Mouse (Mus musculus) heart, embryonic 15.5 days (tissue): ENCODE data around the gene Gm21083. TPM values are rescaled to one million over a fixed set of nuclear protein-coding genes. Genes with fewer than 3 reads are reported as not detected.
"Not testable (repeated sequence)": the region's sequence is repeated elsewhere in the genome, so short reads cannot be mapped to it uniquely, and the experiment has no call there.

Experiments
- ATAC-seq: fragments of 200-750 bp; cut with Nextera tagmentation; replicated peaks from 2 replicates; pipeline ENCODE4 v1.8.0; 2017; ENCODE audit warnings: low read depth, moderate TSS enrichment; ENCODE audit not compliant: insufficient number of reproducible peaks, insufficient read depth, low FRiP score
- H3K27ac ChIP-seq: fragments of 300-500 bp; sonication (generic); 2 replicates; pipeline ENCODE4 v1.5.1; 2015; ENCODE audit warnings: mild to moderate bottlenecking, inconsistent platforms
- H3K27me3 ChIP-seq: fragments of 300-500 bp; sonication (generic); 2 replicates; pipeline ENCODE4 v1.6.1; 2015; ENCODE audit warnings: inconsistent platforms
- H3K36me3 ChIP-seq: fragments of 300-500 bp; sonication (generic); 2 replicates; pipeline ENCODE4 v1.6.1; 2015; ENCODE audit warnings: mild to moderate bottlenecking, inconsistent platforms
- H3K4me1 ChIP-seq: fragments of 300-500 bp; sonication (generic); replicated peaks from 2 replicates; pipeline ENCODE4 v1.6.1; 2015; ENCODE audit warnings: inconsistent platforms
- H3K4me2 ChIP-seq: fragments of 300-500 bp; sonication (generic); 2 replicates; pipeline ENCODE4 v1.6.1; 2015; ENCODE audit warnings: inconsistent platforms, mild to moderate bottlenecking, moderate library complexity
- H3K4me3 ChIP-seq: fragments of 300-500 bp; sonication (generic); 2 replicates; pipeline ENCODE4 v1.5.1; 2015; ENCODE audit warnings: mild to moderate bottlenecking, inconsistent platforms
- H3K9ac ChIP-seq: fragments of 300-500 bp; sonication (generic); 2 replicates; pipeline ENCODE4 v1.6.1; 2015; ENCODE audit warnings: mild to moderate bottlenecking, inconsistent platforms
- H3K9me3 ChIP-seq: fragments of 300-500 bp; sonication (generic); replicated peaks from 2 replicates; pipeline ENCODE4 v1.6.1; 2016; ENCODE audit warnings: inconsistent platforms
- WGBS: fragments of 180-500 bp; shearing (Covaris S2); methylation state at CpG from one replicate; pipeline ENCODE4 v1.1.7; 2015; ENCODE audit warnings: mixed read lengths; 5-methylcytosine and 5-hydroxymethylcytosine counted together
- polyA plus RNA-seq: library from polyadenylated mRNA; unstranded; fragments of >200 nt; fragmentation: Nextera tagmentation; extraction: Ambion mirVana; gene quantifications from 2 replicates; pipeline ENCODE4 v1.2.1, GENCODE M21; 2015

The Gm21083 gene
- polyA plus RNA-seq, 1 experiment from 2014 or later: 0.31 TPM

DNA sequence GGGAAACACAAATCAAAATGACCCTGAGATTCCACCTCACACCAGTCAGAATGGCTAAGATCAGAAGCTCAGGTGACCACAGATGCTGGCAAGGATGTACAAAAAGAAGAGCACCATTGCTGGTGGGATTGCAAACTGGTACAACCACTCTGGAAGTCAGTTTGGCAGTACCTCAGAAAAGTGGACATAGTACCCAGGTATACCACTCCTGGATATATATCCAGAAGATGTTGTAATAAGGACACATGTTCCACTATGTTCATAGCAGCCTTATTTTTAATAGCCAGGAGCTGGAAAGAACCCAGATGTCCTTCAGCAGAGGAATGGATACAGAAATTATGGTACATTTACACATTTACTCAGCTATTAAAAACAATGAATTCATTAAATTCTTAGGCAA, 21.7 kb downstream of the Gm21083 start:
- H3K4me1 ChIP-seq, H3K4me3 ChIP-seq, H3K4me2 ChIP-seq, H3K36me3 ChIP-seq, H3K27me3 ChIP-seq, H3K9ac ChIP-seq, H3K27ac ChIP-seq, ATAC-seq, H3K9me3 ChIP-seq: not testable (repeated sequence)

DNA sequence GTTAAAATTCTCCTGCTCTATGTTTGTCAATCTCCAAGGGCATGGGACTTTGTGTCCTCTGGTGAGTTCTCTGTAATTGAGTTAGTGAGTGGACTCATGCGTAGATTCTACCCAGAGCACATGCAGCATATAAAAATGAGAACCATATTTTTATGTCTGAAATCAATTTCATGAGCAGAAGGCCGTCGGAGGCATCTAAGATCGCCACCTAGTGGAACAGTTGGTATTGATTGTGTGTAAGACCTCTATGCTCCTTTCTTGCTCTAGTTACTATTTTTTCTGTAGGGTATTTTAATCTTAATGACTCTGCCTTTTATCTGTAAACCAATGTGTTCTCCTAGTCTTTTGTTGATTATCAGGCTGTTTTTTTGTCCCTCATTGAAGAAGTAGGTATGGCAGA, 23.2 kb downstream of the Gm21083 start:
- not testable (repeated sequence) for H3K36me3 ChIP-seq, H3K4me1 ChIP-seq, H3K9me3 ChIP-seq, H3K9ac ChIP-seq, H3K27ac ChIP-seq, H3K4me2 ChIP-seq, ATAC-seq, H3K4me3 ChIP-seq, H3K27me3 ChIP-seq
- 32% methylated on average over 4 of the region's 4 CpGs for WGBS

DNA sequence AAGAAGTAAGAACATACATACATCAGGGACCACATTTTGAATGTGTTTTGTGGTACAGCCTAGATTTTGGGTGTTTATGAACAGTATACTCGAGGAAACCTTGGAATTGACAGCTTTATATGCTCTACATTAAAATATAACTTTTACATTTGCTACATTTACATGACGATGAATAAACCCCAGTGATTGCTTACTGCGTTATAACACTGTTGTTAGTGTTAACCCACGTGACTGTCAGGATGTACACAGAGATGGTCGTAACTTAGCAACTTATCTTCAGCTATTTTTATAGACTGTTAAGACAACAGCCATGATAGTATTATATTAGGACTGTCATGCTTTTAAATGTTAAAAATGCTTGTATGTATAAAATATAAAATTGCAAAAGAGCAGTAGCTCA, 24.3 kb downstream of the Gm21083 start:
- peak; percentile 41 for ATAC-seq
- WGBS: 52% methylated on average over 5 of the region's 5 CpGs
- not testable (repeated sequence) for H3K27me3 ChIP-seq, H3K4me3 ChIP-seq, H3K4me1 ChIP-seq, H3K36me3 ChIP-seq, H3K9me3 ChIP-seq, H3K27ac ChIP-seq, H3K4me2 ChIP-seq, H3K9ac ChIP-seq

GRCm38 (mm10) chr5:15601960-15602359, 24.8 kb downstream of the Gm21083 start:
- H3K27me3 ChIP-seq, H3K9ac ChIP-seq, H3K36me3 ChIP-seq, H3K27ac ChIP-seq, H3K4me1 ChIP-seq, H3K4me2 ChIP-seq, H3K4me3 ChIP-seq, H3K9me3 ChIP-seq: not testable (repeated sequence)
- WGBS: 57% methylated on average over 3 of the region's 3 CpGs
- peak; percentile 33; the same call in 1 of the 2 replicates for ATAC-seq

DNA sequence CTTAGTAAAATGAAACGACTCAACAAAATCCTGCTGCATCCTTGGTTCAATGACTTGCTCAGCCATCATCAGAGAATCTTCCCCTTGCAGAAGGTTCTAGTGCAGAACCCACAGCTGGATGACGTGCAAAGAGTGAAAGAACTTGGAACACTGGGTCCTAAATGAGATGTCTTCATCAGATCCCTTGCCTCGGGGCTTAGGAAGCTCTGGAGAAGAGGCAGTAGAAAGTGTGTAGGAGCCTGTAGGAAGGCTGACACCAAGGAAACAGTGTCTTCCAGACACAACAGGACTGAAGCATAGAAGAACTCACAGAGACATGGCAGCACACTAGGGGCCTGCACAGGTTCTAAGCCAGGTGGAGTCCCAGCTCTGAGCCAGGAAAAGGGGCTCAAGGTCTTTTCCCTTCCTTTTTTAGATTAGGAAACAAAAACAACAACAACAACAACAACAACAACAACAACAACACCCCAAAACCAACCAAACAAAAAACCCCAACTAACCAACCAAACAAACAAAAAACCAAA, 25.4 kb downstream of the Gm21083 start:
- WGBS: 46% methylated on average over 3 of the region's 3 CpGs
- not testable (repeated sequence) for H3K4me3 ChIP-seq, H3K9ac ChIP-seq, H3K9me3 ChIP-seq, H3K27ac ChIP-seq, H3K27me3 ChIP-seq, H3K4me2 ChIP-seq, H3K36me3 ChIP-seq, H3K4me1 ChIP-seq, ATAC-seq

DNA sequence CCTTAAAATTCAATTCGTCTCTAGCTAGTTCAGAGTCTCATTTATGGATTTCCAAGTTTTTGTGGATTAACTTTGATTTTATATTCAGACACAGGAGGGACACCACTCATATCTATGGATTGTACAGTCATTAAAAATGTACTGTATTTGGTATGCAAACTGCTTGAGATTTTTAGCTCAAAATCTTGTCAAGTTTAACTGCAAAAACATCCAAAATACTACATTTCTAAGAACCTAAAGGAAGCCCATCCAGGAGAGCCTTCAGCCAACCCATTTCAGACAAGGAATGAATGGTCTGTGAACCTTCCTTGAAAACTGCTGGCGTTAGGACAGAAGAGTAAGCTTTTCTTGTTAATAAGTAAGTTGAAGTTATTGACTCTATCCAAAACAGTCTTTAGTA, 25.9 kb downstream of the Gm21083 start:
- H3K4me1 ChIP-seq, H3K36me3 ChIP-seq, ATAC-seq, H3K9me3 ChIP-seq, H3K4me2 ChIP-seq, H3K9ac ChIP-seq, H3K27me3 ChIP-seq, H3K4me3 ChIP-seq, H3K27ac ChIP-seq: not testable (repeated sequence)
- 53% methylated on average over 2 of the region's 2 CpGs for WGBS

- not testable (repeated sequence) for H3K36me3 ChIP-seq, H3K4me3 ChIP-seq, H3K9me3 ChIP-seq, H3K9ac ChIP-seq, H3K4me2 ChIP-seq, H3K4me1 ChIP-seq, H3K27me3 ChIP-seq, H3K27ac ChIP-seq, ATAC-seq
- 65% methylated on average over 8 of the region's 8 CpGs for WGBS
Measured at GRCm38 (mm10) chr5:15603585-15603984, 26.5 kb downstream of the Gm21083 start.

DNA sequence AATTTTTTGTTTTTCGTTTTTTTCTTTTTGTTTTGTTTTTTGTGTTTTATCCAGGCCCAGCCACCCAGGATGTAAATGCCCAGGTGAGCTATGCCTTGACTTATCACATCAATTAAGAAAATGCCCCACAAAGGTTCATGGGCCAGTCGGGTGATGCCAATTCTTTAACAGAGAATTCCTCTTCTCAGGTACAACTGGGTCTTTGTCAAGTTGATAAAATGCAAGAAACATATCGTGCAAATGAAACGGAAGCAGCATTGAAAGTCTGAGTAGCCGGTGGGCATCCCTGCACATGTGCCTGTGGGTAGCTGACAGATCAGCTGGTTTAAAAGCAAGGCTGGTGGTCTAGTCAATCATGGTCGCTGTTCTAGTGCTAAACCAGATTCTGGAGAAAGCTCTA, 29.5 kb downstream of the Gm21083 start:
- not testable (repeated sequence) for H3K27me3 ChIP-seq, H3K9me3 ChIP-seq, H3K4me1 ChIP-seq, H3K27ac ChIP-seq, H3K4me3 ChIP-seq, H3K9ac ChIP-seq, H3K4me2 ChIP-seq, H3K36me3 ChIP-seq
- 57% methylated on average over 6 of the region's 6 CpGs for WGBS
- peak; percentile 56; the same call in 1 of the 2 replicates for ATAC-seq

DNA sequence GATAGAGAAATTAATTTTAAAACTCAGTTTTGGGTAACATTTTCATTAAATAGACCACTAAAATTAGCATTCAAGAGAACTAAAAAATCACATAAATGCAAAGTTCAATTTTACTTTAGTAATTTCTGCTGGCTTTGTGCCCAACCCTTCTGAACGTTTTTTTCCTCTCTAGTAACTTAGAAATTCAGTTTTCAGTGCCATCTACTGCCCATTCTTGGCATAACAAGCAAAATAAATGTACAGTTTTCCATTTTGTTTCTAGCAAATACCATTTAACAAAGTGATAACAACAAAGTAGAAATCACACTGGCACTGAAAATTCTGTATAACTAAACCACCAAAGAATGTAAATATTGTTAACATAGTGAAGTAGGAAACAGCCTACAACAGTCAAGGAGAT, 33.6 kb downstream of the Gm21083 start:
- H3K27ac ChIP-seq, ATAC-seq, H3K4me3 ChIP-seq, H3K9ac ChIP-seq, H3K27me3 ChIP-seq, H3K36me3 ChIP-seq, H3K4me1 ChIP-seq, H3K4me2 ChIP-seq, H3K9me3 ChIP-seq: not testable (repeated sequence)
- 4% methylated on average over 1 of the region's 1 CpGs for WGBS

GRCm38 (mm10) chr5:15616195-15616594, 39.1 kb downstream of the Gm21083 start:
- ATAC-seq, H3K9ac ChIP-seq: not testable (repeated sequence)

DNA sequence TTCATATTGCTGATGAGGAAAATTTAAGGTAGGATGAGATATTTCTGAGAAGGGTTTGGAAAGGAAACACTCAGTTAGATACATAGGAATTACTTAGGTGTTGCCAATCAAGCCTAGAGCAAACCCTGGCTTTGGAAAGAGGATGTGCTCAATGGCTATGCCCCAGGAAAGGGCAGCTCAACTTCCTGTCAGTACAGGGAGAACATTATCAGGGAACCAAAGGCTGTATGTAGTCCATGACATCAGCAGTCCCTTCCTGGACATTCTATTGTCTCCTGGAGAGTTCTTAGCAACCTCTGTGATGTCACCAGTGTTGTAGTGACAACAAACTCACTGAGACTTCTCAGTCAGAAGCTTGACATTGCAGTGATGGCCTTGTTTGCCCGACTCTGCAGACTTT, 41.6 kb downstream of the Gm21083 start, which contains the start of gene Speer4d:
Gene Speer4d (plus strand): TSS at position 301 of the 400 bp plus-strand sequence.
- H3K4me1 ChIP-seq: not testable (repeated sequence)

More at GRCm38 (mm10) chr5:15616195-15616594, 39.1 kb downstream of the Gm21083 start:
- not testable (repeated sequence) for H3K27ac ChIP-seq, H3K4me1 ChIP-seq, H3K27me3 ChIP-seq, H3K36me3 ChIP-seq, H3K4me2 ChIP-seq, H3K9me3 ChIP-seq, H3K4me3 ChIP-seq
- WGBS: 67% methylated on average over 3 of the region's 3 CpGs

GRCm38 (mm10) chr5:15628136-15628535, 51.0 kb downstream of the Gm21083 start:
- not testable (repeated sequence) for H3K36me3 ChIP-seq, H3K4me2 ChIP-seq, ATAC-seq, H3K4me1 ChIP-seq, H3K4me3 ChIP-seq, H3K27me3 ChIP-seq, H3K27ac ChIP-seq, H3K9me3 ChIP-seq, H3K9ac ChIP-seq
- 16% methylated on average over 1 of the region's 1 CpGs for WGBS

More for the DNA sequence above, 41.6 kb downstream of the Gm21083 start, which contains the start of gene Speer4d:
- H3K9me3 ChIP-seq, H3K27me3 ChIP-seq, ATAC-seq, H3K36me3 ChIP-seq, H3K27ac ChIP-seq, H3K4me3 ChIP-seq, H3K4me2 ChIP-seq, H3K9ac ChIP-seq: not testable (repeated sequence)
- WGBS: 50% methylated on average over 1 of the region's 1 CpGs
